Mouse (Mus musculus): Measurements from ENCODE around the gene Arntl.
"Not testable (repeated sequence)": the region's sequence is repeated elsewhere in the genome, so short reads cannot be mapped to it uniquely, and the experiment has no call there.

Gene Arntl

GRCm38 (mm10) chr7:113251554-113251953 lies 44.3 kb downstream of the Arntl start:
- DNase-seq (ENCODE audit: low read depth), result no peak

- DNase-seq (ENCODE audit: low read depth), result no peak
Measured at GRCm38 (mm10) chr7:113253777-113254405, 46.6 kb downstream of the Arntl start.

- DNase-seq (ENCODE audit: low read depth), result no peak
Measured at GRCm38 (mm10) chr7:113256046-113256445, 48.8 kb downstream of the Arntl start.

GRCm38 (mm10) chr7:113258430-113258829 lies 51.2 kb downstream of the Arntl start:
- DNase-seq (ENCODE audit: low read depth), result no peak

GRCm38 (mm10) chr7:113260321-113261167 lies 53.3 kb downstream of the Arntl start:
- DNase-seq (ENCODE audit: low read depth), result peak; percentile 81

- DNase-seq (ENCODE audit: low read depth), result no peak
Measured at GRCm38 (mm10) chr7:113261690-113262089, 54.4 kb downstream of the Arntl start.

- DNase-seq (ENCODE audit: low read depth), result not testable (repeated sequence)
Measured at GRCm38 (mm10) chr7:113262510-113263467, 55.5 kb downstream of the Arntl start.

- DNase-seq (ENCODE audit: low read depth), result no peak
Measured at GRCm38 (mm10) chr7:113263990-113264389, 56.7 kb downstream of the Arntl start.

- no peak for DNase-seq (ENCODE audit: low read depth)
Measured at GRCm38 (mm10) chr7:113268287-113268686, 61.0 kb downstream of the Arntl start.

GRCm38 (mm10) chr7:113269081-113269480 lies 61.8 kb downstream of the Arntl start:
- DNase-seq (ENCODE audit: low read depth), result no peak

DNA sequence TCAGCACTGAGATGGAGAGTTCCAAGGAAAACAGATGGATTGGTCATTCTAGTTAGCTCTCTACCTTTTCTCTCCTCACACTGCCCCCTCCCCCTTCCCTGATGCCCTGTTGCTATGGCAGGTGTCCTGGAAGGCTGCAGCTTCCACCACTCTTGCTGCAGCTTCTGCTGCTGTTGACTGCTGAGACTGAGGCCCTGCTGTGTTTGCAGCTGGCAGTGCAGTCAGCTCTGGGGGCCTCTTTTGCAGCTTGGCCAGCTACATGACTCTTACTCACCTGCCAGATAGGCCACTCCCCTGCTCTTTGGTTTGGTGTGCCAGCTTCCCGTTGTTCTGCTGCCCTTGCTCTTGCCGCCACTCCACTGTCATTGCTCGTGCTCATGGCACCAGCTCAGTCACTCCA lies 62.7 kb downstream of the Arntl start:
- DNase-seq (ENCODE audit: low read depth), result no peak

DNA sequence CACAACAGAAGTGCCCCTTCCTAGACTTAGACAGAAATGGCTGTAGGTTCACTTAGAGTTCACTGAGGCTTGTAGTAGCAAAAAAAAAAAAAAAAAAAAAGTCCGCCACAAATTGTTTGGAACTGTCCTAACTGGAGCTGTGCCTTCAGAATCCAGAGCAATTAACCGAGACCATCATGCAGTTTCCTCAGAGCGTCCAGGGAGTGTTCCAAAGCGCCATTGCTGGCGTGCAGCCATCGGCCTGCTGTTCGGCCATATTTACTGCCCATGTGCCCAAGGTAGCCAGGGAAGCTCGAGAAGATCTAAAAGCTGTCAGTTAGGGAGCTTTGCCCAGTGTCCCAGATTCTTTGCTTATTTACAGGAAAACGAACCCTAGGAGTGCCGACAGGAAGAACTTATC lies 63.3 kb downstream of the Arntl start:
- no peak for DNase-seq (ENCODE audit: low read depth)

DNA sequence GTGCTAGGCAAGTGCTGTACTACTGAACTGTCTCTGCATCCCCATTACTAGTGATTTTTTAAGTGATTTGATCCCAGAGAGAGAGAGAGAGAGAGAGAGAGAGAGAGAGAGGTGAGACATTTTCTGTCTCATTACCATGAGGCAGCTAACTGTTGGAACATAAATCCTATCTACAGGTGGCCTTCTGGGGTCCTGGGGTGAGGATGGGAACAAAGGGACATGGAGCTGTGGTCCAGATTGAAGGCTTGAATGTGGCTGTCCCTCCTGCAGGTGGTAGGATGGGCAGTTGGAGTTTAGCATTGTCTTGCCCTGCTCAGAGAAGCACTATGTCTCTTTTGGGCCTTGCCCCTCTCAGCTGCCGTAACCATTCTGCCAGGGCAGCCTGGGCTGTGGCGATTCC lies 63.7 kb downstream of the Arntl start:
- DNase-seq (ENCODE audit: low read depth), result no peak

GRCm38 (mm10) chr7:113272338-113272997 lies 65.2 kb downstream of the Arntl start:
- DNase-seq (ENCODE audit: low read depth), result no peak

GRCm38 (mm10) chr7:113277245-113277644 lies 70.0 kb downstream of the Arntl start:
- no peak for DNase-seq (ENCODE audit: low read depth)

DNA sequence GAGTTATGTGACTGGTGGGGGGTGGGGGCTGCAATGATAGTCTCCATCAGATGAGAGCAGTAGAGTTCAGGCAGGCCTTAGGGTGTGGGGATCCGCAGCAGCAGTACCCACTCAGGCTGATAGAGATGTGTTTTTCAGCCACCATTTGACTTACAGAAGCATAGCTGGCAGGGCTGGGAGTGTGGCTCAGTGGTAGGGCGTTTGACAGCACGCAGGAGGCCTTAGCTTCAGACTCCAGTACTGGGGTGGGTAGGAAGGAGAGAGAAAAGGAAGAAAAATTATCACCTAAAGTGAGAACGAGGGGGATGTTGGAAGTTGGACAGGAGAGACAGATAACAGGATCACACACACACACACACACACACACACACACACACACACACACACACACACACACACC lies 71.2 kb downstream of the Arntl start:
- no peak for DNase-seq (ENCODE audit: low read depth)

DNA sequence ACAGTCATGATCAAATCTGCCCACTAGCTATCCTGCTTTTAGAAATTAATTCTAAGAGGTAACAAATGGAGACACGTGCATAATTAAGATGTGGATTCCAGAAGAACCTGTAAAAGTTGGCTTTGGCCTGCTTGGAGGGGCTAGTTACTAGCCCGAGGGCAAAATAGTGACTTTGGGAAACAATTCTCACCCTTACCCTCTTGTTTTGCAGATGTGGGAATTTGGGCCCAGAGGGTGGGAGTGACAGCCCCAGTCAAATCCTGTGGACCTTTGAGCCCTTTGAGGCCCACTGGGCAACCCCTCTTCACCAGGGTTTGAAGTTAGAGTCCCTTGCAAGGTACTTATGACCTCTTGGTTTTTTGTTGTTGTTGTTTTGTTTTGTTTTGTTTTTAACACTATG lies 72.0 kb downstream of the Arntl start:
- DNase-seq (ENCODE audit: low read depth), result no peak

- no peak for DNase-seq (ENCODE audit: low read depth)
Measured at GRCm38 (mm10) chr7:113285405-113285804, 78.1 kb downstream of the Arntl start.

DNA sequence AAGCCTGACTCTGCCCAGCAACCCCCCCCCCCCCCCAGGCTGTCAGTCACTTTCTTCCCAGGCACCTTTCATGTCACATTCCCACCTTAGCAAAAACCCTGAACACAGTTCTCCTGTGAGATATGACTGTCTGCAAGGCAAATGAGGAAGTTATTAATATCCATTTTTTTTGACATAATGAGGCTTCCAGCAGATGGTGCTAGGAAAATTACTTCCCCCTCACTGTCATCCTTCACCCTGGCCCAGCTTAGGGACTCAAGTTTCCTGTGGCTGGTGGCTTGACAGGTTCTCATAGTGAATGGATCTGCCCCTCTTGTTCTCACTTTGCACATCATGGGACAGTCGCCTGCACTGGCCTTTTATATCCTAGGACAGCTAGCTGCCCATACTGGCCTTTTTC lies 81.9 kb downstream of the Arntl start:
- DNase-seq (ENCODE audit: low read depth), result no peak

DNA sequence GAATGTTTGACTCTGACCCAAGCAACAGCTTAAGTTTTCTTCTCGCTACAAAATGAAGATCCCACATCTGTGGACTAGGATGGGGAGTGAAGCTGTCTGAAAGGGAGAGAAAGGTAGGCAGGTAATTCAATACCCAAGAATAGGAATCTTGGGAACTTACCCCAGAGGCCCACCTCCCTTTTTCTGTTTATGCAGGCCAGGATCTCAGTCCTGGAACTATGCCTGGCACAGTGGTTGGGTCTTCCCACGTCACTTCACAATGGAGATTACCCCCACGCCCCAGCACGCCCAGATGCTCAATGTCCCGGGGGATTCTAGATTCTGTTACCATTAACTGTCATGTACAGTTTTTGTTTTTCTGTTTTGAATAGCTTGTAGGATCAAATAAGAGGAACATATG lies 84.5 kb downstream of the Arntl start:
- DNase-seq (ENCODE audit: low read depth), result no peak

DNA sequence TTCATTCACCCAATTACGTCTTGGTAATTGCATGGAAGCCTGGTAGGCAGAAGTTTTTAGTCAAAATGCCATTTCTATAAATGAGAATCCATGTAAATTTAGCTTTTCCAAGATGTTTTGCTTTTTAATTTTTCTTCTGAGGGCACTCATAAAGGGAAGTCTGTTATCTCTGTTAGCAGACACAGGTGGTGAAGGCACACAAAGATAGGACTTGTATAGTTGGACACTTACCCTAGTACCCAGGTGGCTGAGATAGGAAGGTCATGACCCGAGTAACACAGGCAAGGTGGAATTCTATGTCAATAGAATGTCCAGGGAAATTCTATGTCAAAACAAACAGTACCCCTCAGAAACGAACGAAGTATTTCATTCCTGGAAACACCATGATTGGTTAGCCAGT lies 84.9 kb downstream of the Arntl start:
- DNase-seq (ENCODE audit: low read depth), result no peak

- no peak for DNase-seq (ENCODE audit: low read depth)
Measured at GRCm38 (mm10) chr7:113294598-113294997, 87.3 kb downstream of the Arntl start.
